Mouse (Mus musculus) liver, adult 2 months (tissue): ENCODE results near the gene Gng3.

Source experiments
- CTCF ChIP-seq: fragments of 200-500 bp; IDR thresholded peaks from 2 replicates; pipeline ENCODE4 v1.5.1; 2011; ENCODE audit warnings: low read depth, low read length, control low read depth
- POLR2A ChIP-seq: fragments of 200-500 bp; IDR thresholded peaks from 2 replicates; pipeline ENCODE4 v1.6.1; 2011; ENCODE audit warnings: low read length, control low read depth; ENCODE audit not compliant: insufficient read depth; ENCODE audit errors: extremely low read depth

DNA sequence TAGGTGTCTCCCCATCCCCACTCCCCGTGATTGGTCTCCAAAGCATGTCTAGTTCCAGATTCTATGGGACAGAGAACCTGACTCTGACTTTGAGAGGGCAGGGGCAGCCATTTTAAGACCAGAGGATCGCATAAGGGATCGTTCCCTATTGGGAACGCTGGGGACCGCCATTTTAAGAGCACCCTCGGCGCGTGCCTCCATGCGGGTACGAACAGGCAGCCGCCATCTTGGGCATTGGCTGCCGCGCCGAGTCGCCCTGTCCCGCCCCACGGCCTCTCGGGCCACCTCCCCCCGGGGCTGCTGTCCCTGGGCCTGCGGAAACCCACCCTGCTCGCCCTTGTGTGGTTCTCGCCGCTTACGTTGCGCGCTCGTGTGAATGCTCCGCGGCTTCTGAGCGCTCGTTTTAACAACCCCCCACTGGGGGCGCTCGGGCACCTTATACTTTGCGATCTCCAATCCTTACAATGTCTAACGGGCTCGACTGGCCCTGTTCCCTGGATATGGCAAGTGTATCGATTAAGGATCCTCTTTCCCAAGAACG, 1.7 kb downstream of the Gng3 start, which contains the start of gene Bscl2:
- TF ChIP-seq CTCF (peak; percentile 50), POLR2A (no peak)
